Mouse (Mus musculus): ENCODE data around the gene 1700015F17Rik.

Gene 1700015F17Rik

GRCm38 (mm10) chr5:5423081-5423480, 55.9 kb downstream of the 1700015F17Rik start:
- no peak for DNase-seq

- DNase-seq: no peak
These were observed 57.5 kb downstream of the 1700015F17Rik start for GRCm38 (mm10) chr5:5421439-5421838.

- no peak for DNase-seq
These were observed 58.9 kb downstream of the 1700015F17Rik start, which contains the start of gene Cdk14 for GRCm38 (mm10) chr5:5419992-5420455. Gene Cdk14 (minus strand): TSS chr5:5420312.

DNA sequence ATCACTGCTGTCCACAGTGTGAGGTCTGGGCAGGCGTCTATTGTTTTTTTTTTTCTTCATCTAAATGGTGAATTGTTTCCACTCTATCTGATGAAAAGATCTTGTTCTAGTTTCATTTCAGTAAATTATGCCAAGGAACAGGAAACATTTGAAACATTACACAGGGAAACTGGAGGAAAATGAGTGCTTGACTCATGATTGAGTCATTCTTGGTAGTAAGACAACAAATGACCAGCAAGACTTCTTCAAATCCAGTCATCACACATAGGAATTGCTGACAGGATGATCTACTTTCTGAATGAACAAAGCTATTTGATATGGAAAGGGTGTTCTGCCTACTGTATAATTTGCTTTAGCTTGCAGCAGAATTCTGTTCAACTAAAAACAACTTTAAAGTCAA, 59.7 kb downstream of the 1700015F17Rik start:
- no peak for DNase-seq

GRCm38 (mm10) chr5:5414835-5415234, 64.1 kb downstream of the 1700015F17Rik start:
- no peak for DNase-seq

GRCm38 (mm10) chr5:5411886-5412285, 67.1 kb downstream of the 1700015F17Rik start:
- no peak for DNase-seq

- no peak for DNase-seq
These were observed 77.0 kb downstream of the 1700015F17Rik start for GRCm38 (mm10) chr5:5401986-5402385.

- no peak for DNase-seq
These were observed 86.2 kb downstream of the 1700015F17Rik start for GRCm38 (mm10) chr5:5392786-5393185.
